Mouse (Mus musculus) neural tube, embryonic 11.5 days (tissue): ENCODE measurements around the gene Jazf1. TPM values are rescaled to one million over a fixed set of nuclear protein-coding genes. Genes with fewer than 3 reads are reported as not detected.
A peak's percentile ranks its signal among the peaks of the same experiment; 100 is the strongest.

Experiments used
- ATAC-seq: fragments of 200-750 bp; cut with Nextera tagmentation; 2 replicates; pipeline ENCODE4 v1.8.0; 2017; ENCODE audit warnings: moderate number of reproducible peaks, mild to moderate bottlenecking, moderate TSS enrichment, moderate library complexity; ENCODE audit not compliant: insufficient read depth, low FRiP score, low TSS enrichment
- DNase-seq: peaks from one replicate; pipeline ENCODE4 v3.0.0-alpha.2; 2015; ENCODE audit warnings: low spot score
- H3K27ac ChIP-seq: fragments of 300-500 bp; sonication (generic); 2 replicates; pipeline ENCODE4 v1.5.1; 2014; ENCODE audit warnings: low read depth, mild to moderate bottlenecking, low read length
- H3K27me3 ChIP-seq: fragments of 300-500 bp; sonication (generic); 2 replicates; pipeline ENCODE4 v1.6.1; 2014; ENCODE audit warnings: mild to moderate bottlenecking, low read length, mixed read lengths; ENCODE audit not compliant: control insufficient read depth, insufficient read depth
- H3K36me3 ChIP-seq: fragments of 300-500 bp; sonication (generic); 2 replicates; pipeline ENCODE4 v1.6.1; 2014; ENCODE audit warnings: mild to moderate bottlenecking, low read length, moderate library complexity, mixed read lengths; ENCODE audit not compliant: control insufficient read depth, insufficient read depth
- H3K4me1 ChIP-seq: fragments of 300-500 bp; sonication (generic); 2 replicates; pipeline ENCODE4 v1.6.1; 2014; ENCODE audit warnings: low read length, mixed read lengths; ENCODE audit not compliant: control insufficient read depth, insufficient read depth
- H3K4me2 ChIP-seq: fragments of 300-500 bp; sonication (generic); 2 replicates; pipeline ENCODE4 v1.6.1; 2014; ENCODE audit warnings: low read depth, mild to moderate bottlenecking, moderate library complexity
- H3K4me3 ChIP-seq: fragments of 300-500 bp; sonication (generic); 2 replicates; pipeline ENCODE4 v1.5.1; 2014; ENCODE audit warnings: low read depth, low read length
- H3K9ac ChIP-seq: fragments of 300-500 bp; sonication (generic); 2 replicates; pipeline ENCODE4 v1.6.1; 2014; ENCODE audit warnings: mild to moderate bottlenecking, low read length
- H3K9me3 ChIP-seq: fragments of 300-500 bp; sonication (generic); 2 replicates; pipeline ENCODE4 v1.6.1; 2016; ENCODE audit warnings: low read length; ENCODE audit not compliant: control insufficient read depth
- WGBS: fragments of 180-500 bp; shearing (Covaris S2); extraction: QIAGEN DNeasy Blood & Tissue Kit; methylation state at CpG from one replicate; pipeline ENCODE4 v1.1.7; 2014; 5-methylcytosine and 5-hydroxymethylcytosine counted together
- polyA plus RNA-seq: library from polyadenylated mRNA; unstranded; fragments of >200 nt; fragmentation: Nextera tagmentation; extraction: Ambion mirVana; gene quantifications from 2 replicates; pipeline ENCODE4 v1.2.1, GENCODE M21; 2014

Gene Jazf1
- polyA plus RNA-seq, 1 experiment from 2014 or later = 11.0 TPM

DNA sequence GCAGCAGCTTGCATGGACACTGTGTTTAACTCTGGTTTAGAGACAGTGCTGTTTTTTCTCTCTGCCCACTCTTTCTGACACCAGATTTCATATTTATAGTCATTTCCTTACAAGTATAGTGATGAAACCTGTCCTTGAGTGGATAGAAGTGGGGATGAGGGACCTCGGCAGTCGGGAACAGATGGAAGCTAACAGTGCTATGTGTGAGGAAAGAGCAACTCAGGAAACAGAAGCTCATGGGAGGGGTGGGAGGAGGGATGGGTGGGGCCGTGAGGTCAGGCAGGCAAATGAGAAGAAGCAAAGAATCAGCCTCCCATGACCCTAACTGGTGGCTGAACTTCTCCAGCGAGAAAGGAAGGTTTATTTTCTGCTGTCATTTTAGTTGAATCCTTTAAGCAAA is 191.3 kb downstream of the Jazf1 start:
- H3K9me3 ChIP-seq = no peaks in the 10 kb centered on the region
- H3K4me2 ChIP-seq = no peak overlapping the region
- H3K9ac ChIP-seq = no peak overlapping the region
- DNase-seq (peak; percentile 6), ATAC-seq (no peak)
- WGBS = 36% methylated on average over 4 of the region's 4 CpGs
- H3K27me3 ChIP-seq = no peaks in the 10 kb centered on the region
- H3K27ac ChIP-seq = no peak overlapping the region
- no peaks in the 10 kb centered on the region for H3K4me1 ChIP-seq
- H3K4me3 ChIP-seq = no peak overlapping the region
- H3K36me3 ChIP-seq = no peaks in the 10 kb centered on the region

DNA sequence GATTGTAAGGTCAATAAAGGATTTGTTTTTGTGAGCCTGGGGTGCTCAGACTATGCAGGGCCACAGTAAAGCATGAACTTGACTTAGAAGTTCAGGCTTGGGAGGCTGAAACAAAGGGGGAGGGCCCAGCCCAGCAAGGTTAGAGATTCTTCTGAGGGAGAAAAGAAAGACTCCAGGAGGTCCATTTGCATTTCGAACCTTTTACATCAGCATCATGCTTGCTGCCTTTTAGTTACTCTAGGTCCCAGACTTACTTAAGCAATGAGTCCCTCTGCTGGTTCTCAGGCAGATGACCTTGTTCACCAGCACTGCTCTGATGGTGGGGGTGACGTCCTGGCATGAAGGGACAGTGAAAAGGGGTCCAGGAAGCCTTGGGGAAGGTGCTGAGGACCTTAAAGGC is 197.1 kb downstream of the Jazf1 start:
- no peaks in the 10 kb centered on the region for H3K9me3 ChIP-seq
- WGBS = 23% methylated on average over 2 of the region's 2 CpGs
- ATAC-seq (no peak), DNase-seq (peak; percentile 2)
- H3K4me2 ChIP-seq = no peak overlapping the region
- no peaks in the 10 kb centered on the region for H3K36me3 ChIP-seq
- H3K4me1 ChIP-seq = peaks cover 4% of the 10 kb centered on the region; the same call in 1 of the 2 replicates
- H3K27me3 ChIP-seq = no peaks in the 10 kb centered on the region
- H3K9ac ChIP-seq = no peak overlapping the region
- H3K4me3 ChIP-seq = no peak overlapping the region
- no peak overlapping the region for H3K27ac ChIP-seq

DNA sequence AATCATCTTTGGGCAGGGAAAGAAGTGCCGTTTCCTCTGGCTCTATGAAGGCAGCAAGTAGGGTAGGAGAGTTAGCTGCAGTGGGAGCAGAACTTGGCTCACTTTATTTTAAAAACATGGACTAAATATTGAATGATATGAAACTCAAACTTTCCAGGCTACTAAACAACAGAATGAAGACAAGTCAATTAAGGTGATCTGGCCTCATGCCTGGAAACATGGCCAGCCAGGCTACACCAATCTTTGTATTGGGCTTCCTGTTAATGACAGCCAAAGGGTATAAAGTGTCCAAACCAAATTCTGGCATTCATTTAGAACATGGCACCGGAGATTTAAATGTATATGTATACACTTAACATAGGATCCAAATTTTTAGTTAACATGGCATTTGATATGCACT is 199.2 kb downstream of the Jazf1 start:
- Histone ChIP-seq H3K9me3 (no peaks in the 10 kb centered on the region), H3K9ac (no peak overlapping the region), H3K27ac (no peak overlapping the region), H3K4me2 (no peak overlapping the region), H3K36me3 (no peaks in the 10 kb centered on the region), H3K27me3 (no peaks in the 10 kb centered on the region), H3K4me1 (peaks cover 8% of the 10 kb centered on the region), H3K4me3 (no peak overlapping the region)
- WGBS = 92% methylated on average over 2 of the region's 2 CpGs
- DNase-seq = no peak
- ATAC-seq = no peak

DNA sequence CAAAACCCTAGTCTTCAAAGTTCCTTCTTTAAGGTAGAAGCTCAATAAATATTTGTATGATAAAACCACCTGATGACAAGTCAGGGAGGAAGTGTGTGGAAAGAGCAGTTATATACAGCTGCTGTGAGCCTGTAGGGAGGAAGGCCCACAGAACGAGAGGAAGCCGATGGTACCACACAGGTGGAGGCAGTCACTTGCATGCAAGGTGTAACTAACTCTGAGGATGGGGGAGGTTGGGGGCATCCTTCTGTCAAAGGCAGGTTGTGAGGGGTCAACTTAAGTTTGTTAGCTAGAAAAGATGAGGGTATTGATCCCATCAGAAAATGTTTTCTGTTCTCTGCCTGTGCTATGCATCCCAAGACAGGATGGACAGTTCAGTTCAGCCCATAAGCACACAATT is 200.1 kb downstream of the Jazf1 start:
- H3K36me3 ChIP-seq = no peaks in the 10 kb centered on the region
- no peaks in the 10 kb centered on the region for H3K27me3 ChIP-seq
- H3K9ac ChIP-seq = no peak overlapping the region
- H3K9me3 ChIP-seq = no peaks in the 10 kb centered on the region
- H3K4me2 ChIP-seq = no peak overlapping the region
- peaks cover 8% of the 10 kb centered on the region for H3K4me1 ChIP-seq
- no peak for ATAC-seq
- H3K27ac ChIP-seq = no peak overlapping the region
- 86% methylated on average over 2 of the region's 2 CpGs for WGBS
- H3K4me3 ChIP-seq = no peak overlapping the region
- DNase-seq = no peak

DNA sequence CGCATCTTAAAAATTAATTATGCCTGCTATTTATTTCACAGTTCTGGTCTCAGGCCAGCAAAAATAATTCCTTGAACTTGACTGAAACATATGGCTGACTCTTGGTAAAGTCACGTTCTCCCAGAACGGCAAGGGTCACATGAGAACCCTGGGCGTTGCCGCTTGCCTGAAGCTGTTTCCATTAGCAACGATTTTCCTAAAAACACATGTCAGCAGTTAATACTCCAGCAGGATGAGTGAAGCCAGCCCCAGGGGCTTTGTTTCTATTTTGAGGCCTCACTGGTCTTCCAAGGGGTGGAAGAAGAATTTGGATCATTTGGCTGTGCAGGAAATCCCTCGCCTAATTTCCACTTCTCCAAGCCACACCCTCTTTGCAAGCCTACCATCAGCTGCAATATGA is 206.5 kb downstream of the Jazf1 start:
- ATAC-seq = no peak
- H3K4me3 ChIP-seq = no peak overlapping the region
- H3K36me3 ChIP-seq = no peaks in the 10 kb centered on the region
- no peak overlapping the region for H3K27ac ChIP-seq
- no peak overlapping the region for H3K9ac ChIP-seq
- no peaks in the 10 kb centered on the region for H3K27me3 ChIP-seq
- H3K4me1 ChIP-seq = peaks cover 18% of the 10 kb centered on the region
- 48% methylated on average over 7 of the region's 7 CpGs for WGBS
- no peaks in the 10 kb centered on the region for H3K9me3 ChIP-seq
- H3K4me2 ChIP-seq = no peak overlapping the region
- DNase-seq = no peak

DNA sequence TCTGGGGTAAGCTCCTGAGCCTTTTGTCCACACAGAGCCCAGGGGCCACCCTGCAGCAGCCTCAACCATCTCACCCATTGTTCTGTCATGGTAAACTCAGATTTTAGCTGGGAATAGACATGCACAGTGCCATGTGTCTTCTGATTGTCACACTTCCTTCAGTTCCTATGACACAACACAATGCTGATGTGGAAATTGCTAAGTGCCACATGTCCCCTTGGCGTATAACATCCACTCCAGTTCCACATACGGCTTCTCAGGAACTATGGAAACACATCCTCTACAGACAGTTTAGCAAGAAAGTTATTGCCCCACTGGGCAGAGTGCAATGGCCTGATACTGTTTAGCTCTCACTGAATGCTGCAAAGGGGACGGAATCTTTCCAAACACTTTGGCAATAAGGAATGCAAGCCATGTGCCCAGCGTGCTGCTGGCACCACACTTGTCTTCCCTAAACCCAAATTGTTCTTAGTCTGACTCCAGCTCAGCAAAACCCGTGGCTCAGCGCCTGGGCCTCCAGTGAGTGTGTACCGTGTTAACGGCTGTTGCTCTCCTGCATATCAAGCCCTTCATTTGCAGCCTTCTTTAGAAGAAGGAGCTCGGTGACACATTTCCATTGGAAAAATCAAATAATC is 207.1 kb downstream of the Jazf1 start:
- no peak overlapping the region for H3K9ac ChIP-seq
- no peaks in the 10 kb centered on the region for H3K27me3 ChIP-seq
- WGBS = 80% methylated on average over 9 of the region's 9 CpGs
- ATAC-seq (no peak), DNase-seq (no peak)
- no peaks in the 10 kb centered on the region for H3K9me3 ChIP-seq
- no peaks in the 10 kb centered on the region for H3K36me3 ChIP-seq
- H3K4me1 ChIP-seq = peaks cover 18% of the 10 kb centered on the region
- H3K4me2 ChIP-seq = no peak overlapping the region
- H3K27ac ChIP-seq = no peak overlapping the region
- no peak overlapping the region for H3K4me3 ChIP-seq

DNA sequence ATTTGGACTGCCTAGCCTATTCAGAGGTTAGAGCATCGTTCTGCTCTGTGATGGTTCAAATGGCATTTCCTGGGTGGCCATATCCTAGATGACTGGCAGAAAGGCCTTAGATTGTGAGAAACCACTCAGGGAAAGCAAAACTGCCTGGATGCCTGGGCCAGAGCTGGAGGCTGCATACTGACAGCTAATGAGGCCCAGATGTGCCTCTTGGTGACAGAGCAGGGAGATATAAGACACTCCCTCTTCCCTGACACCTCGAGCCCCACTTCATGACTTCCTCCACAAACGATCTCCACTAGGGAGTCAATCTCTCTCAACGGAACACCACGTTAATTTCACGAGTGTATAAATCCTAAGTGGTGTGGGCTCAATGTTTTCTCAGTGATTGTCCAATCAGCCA is 207.7 kb downstream of the Jazf1 start:
- Histone ChIP-seq H3K4me2 (no peak overlapping the region), H3K36me3 (no peaks in the 10 kb centered on the region), H3K4me3 (no peak overlapping the region), H3K27me3 (no peaks in the 10 kb centered on the region), H3K9ac (no peak overlapping the region), H3K9me3 (no peaks in the 10 kb centered on the region), H3K4me1 (peaks cover 18% of the 10 kb centered on the region), H3K27ac (no peak overlapping the region)
- 48% methylated on average over 6 of the region's 6 CpGs for WGBS
- no peak for DNase-seq
- ATAC-seq = no peak

DNA sequence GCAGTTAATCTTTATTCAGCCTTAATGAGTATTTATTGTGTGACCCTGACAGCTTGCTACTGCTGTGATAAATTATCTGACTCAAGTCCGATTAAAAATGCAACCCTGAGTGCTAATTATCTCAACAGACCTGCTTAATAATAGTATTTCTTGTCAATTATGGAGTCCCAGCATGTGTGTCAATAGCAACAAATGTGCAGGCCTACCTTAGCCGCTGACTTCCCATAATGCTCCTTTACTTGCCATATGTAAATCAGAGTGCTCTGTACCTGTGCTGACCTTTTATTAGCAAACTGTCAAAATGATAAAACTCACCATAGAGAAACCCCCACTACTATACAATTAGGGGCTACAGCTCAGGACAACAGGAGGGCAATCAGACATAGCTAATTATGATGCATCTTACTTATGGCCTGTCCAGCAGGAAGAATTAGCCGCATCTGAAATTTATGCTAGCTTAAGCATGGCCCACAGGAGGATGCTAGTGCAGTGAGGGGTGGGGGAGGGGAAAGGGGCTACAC is 209.5 kb downstream of the Jazf1 start:
- Histone ChIP-seq H3K27ac (no peak overlapping the region), H3K4me1 (peaks cover 14% of the 10 kb centered on the region; the same call in 1 of the 2 replicates), H3K4me3 (no peak overlapping the region), H3K36me3 (no peaks in the 10 kb centered on the region), H3K9me3 (no peaks in the 10 kb centered on the region), H3K27me3 (no peaks in the 10 kb centered on the region), H3K9ac (no peak overlapping the region), H3K4me2 (no peak overlapping the region)
- 53% methylated on average over 3 of the region's 3 CpGs for WGBS
- DNase-seq (no peak), ATAC-seq (no peak)

DNA sequence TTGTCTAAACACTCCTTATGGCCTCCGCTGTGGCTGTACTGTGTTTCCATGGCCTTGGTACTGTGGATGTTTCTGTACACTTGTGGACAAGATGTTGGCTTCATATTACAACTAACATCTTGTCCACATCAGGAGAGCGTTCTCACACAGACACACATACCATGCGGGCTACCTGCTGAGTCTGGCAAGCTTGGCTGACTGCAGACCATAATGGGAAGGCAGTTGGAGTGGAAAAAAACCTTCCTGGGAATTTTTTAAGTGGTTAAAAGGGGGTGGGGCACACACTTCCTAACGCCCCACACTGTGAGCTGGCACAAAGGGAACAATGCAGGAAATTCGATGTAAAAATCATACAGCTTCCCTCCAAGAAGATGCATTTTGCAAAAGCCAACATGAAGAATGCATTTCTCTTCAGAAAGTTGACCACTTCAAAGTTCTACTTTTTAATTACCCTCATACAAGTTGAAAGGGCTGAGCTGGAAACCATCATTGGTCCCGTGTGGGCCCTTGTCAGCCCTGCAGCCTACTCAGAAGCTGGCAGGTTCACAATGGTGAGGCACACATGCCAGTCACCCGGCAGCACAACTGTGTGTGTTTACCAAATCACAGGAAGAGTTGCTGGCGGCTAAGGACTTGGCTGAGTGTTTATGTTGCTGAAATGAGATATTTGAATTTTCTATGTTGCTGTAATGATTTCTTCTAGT is 215.9 kb downstream of the Jazf1 start:
- no peak for ATAC-seq
- peak; percentile 38 for DNase-seq

More for the DNA sequence above, 215.9 kb downstream of the Jazf1 start:
- peak overlapping the region; percentile 67 for H3K27ac ChIP-seq
- H3K36me3 ChIP-seq = no peaks in the 10 kb centered on the region
- WGBS = 48% methylated on average over 8 of the region's 8 CpGs
- no peak overlapping the region for H3K4me3 ChIP-seq
- H3K4me1 ChIP-seq = peaks cover 7% of the 10 kb centered on the region; the same call in 1 of the 2 replicates
- no peak overlapping the region for H3K9ac ChIP-seq
- H3K9me3 ChIP-seq = no peaks in the 10 kb centered on the region
- H3K27me3 ChIP-seq = no peaks in the 10 kb centered on the region
- no peak overlapping the region for H3K4me2 ChIP-seq
